Mouse (Mus musculus) lung, postnatal 0 days (tissue): Measurements from ENCODE around the gene Tmem25.

Source experiments
- CTCF ChIP-seq: IDR thresholded peaks from 2 replicates; pipeline ENCODE4 v1.5.1; 2016; ENCODE audit warnings: antibody characterized with exemption, mild to moderate bottlenecking
- EP300 ChIP-seq: IDR thresholded peaks from 2 replicates; pipeline ENCODE4 v1.6.1; 2016; ENCODE audit warnings: antibody characterized with exemption, mild to moderate bottlenecking, control low read depth

DNA sequence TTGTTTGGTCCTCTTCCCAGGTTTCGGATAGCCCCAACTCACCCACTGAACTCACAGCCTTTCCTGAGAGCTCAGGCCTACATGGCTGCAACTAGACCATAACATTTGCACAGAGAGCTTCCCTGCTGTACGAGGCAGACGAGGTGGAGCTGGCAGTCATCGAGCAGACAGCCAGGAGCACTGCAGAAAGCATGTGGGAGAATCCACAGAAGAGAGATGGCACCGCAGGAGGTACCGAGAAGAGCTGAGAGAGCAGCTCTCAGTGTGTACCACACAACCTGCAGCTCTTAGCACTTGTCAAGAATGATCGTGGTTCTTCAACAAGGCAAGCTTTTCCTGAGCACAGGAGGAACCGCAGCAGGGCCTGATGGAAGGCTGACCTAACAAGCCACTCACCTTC is 15.1 kb upstream of the Tmem25 start:
- TF ChIP-seq CTCF, result no peak
- TF ChIP-seq EP300, result no peak
